Mouse (Mus musculus): ENCODE measurements at regions not wholly inside any gene's neighbourhood (a gene's known extent, or its start where the extent isn't known, plus 50 kb on each side); places are given as distances from the start of the nearest gene placed in this dataset.

DNA sequence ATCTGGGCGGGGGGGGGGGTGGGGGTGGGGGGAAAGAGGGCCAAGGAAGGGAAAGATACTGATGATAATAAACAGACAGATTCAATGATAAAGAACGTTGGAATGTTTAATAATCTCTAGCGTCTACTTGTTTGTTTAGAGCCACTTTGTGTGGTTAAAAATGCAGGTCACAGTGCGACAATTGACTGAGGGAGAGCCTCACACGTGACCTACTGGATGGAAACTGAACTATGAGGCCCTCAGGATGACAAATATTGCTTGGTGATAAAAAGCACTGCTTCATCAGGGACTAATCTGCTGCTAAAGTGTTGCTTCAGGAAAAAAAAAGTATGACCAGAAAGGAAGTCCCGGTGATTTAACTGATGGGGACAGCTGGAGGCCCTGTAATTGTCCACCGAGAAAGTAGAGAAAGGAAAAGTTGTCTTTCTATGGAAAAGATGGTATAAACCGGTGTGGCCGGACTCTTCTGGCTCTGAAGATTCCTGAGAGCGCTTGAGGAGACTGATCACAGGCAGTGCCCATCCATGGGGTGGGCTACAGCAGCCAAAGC, 269.3 kb downstream of the Foxo1 start:
- H3K27ac ChIP-seq (ENCODE audit: low read depth, low read length) = no peak overlapping the region
- no peaks in the 10 kb centered on the region for H3K4me1 ChIP-seq (replicated peaks; ENCODE audit: control insufficient read depth, insufficient read depth, low read length)
- no peaks in the 10 kb centered on the region for H3K27me3 ChIP-seq (replicated peaks; ENCODE audit: control insufficient read depth, insufficient read depth, low read length)
- 57% methylated on average over 10 of the region's 10 CpGs for WGBS
- H3K4me3 ChIP-seq (ENCODE audit: low read depth, low read length) = no peak overlapping the region
- ATAC-seq = no peak
- H3K9ac ChIP-seq (ENCODE audit: low read depth, low read length) = no peak overlapping the region
- no peaks in the 10 kb centered on the region for H3K36me3 ChIP-seq (ENCODE audit: control insufficient read depth, insufficient read depth)
- TF ChIP-seq CTCF (IDR thresholded peaks at IDR 0.05; ENCODE audit: low read depth) = no peak
- H3K9me3 ChIP-seq (ENCODE audit: control insufficient read depth) = no peaks in the 10 kb centered on the region
- H3K4me2 ChIP-seq (replicated peaks; ENCODE audit: low read depth) = no peak overlapping the region

DNA sequence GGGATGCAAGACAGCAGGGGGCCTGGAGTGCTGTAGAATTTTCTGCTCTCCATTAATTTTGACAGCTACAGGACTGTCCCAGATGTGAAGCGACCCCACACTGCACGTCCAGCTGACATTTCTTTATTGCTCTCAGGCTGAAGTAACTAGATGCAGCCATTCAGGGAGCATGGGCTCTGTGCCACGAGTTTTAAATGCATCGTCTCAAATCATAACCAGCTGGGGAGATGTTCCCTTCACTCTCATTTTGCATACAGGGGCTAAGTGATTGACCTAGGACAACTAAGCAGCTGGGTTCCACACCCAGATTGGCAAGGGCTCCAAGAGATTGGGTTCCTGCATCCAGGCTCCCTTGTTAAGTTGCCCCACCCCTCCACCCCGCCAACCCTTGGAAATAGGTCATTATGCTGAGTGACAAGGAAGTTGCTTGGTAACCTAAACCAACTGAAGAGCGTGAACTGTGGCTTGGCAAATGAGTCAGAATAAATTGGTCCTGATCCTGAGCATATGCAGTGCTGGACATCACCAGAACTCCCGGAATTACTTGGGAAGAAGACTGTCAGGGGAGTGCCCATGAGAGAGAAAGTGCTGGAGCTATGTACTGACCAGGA, 267.4 kb downstream of the Foxo1 start:
- no peaks in the 10 kb centered on the region for H3K36me3 ChIP-seq (ENCODE audit: control insufficient read depth, insufficient read depth)
- 54% methylated on average over 7 of the region's 7 CpGs for WGBS
- H3K4me2 ChIP-seq (replicated peaks; ENCODE audit: low read depth) = no peak overlapping the region
- no peak for ATAC-seq
- H3K4me3 ChIP-seq (ENCODE audit: low read depth, low read length) = no peak overlapping the region
- no peaks in the 10 kb centered on the region for H3K27me3 ChIP-seq (replicated peaks; ENCODE audit: control insufficient read depth, insufficient read depth, low read length)
- H3K27ac ChIP-seq (ENCODE audit: low read depth, low read length) = no peak overlapping the region
- H3K9ac ChIP-seq (ENCODE audit: low read depth, low read length) = no peak overlapping the region
- H3K4me1 ChIP-seq (replicated peaks; ENCODE audit: control insufficient read depth, insufficient read depth, low read length) = no peaks in the 10 kb centered on the region
- H3K9me3 ChIP-seq (ENCODE audit: control insufficient read depth) = no peaks in the 10 kb centered on the region
- TF ChIP-seq CTCF (IDR thresholded peaks at IDR 0.05; ENCODE audit: low read depth) = no peak

DNA sequence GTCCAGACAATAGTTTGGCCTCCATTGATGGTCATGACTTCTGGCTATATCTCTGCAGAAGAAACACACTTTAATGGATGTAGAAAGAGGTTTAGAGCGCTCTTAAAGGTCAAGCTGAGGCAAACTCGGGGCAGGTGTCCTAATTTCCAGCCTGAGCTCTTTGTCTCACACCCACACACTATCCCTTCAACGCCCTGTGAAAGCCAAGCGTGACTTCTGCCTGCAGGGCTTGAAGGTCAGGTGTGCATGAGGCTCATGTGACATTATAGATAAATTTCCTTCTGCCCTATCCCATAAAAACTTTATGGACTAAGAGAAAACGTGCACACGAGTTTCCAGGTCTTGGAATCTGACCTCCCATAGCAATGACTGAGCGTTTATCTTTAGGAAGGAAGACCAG, 266.0 kb downstream of the Foxo1 start:
- ATAC-seq = peak; percentile 43; the same call in 1 of the 2 replicates
- 45% methylated on average over 7 of the region's 7 CpGs for WGBS
- no peak overlapping the region for H3K4me2 ChIP-seq (replicated peaks; ENCODE audit: low read depth)

DNA sequence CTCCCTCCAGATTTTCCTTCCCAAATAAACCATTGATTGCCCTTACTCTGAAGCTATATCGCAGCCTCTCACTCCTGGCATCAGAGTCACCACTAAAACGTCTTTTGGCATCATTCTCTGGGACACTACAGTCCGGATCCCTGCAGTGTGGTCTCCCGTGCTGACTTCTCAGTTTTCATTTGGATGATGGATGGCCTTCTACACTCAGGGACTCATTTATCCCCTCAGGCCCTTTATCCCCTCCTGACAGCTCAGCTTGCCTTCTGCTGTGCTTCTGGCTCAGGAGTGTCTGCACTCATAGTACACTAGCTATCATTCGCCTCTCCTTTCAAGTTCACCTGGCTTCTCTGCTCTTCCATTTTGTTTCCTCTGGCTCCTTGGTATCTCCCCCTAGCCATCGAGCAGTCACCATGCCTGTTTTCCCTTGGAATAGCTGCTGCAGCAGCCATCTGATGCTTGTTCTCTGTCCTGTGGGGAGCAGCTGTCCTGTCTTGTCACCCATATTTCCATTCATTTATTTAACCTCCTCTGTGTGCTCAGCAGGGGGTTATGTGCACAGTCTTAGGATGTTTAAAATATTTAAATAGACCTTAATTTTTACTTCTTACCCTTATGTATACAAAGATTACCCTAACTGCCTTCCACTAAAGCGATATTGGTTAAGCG, 263.7 kb downstream of the Foxo1 start:
- Histone ChIP-seq H3K9ac (ENCODE audit: low read depth, low read length) (no peak overlapping the region), H3K27ac (ENCODE audit: low read depth, low read length) (no peak overlapping the region), H3K4me3 (ENCODE audit: low read depth, low read length) (no peak overlapping the region), H3K9me3 (ENCODE audit: control insufficient read depth) (no peaks in the 10 kb centered on the region), H3K36me3 (ENCODE audit: control insufficient read depth, insufficient read depth) (no peaks in the 10 kb centered on the region), H3K4me1 (replicated peaks; ENCODE audit: control insufficient read depth, insufficient read depth, low read length) (no peaks in the 10 kb centered on the region), H3K4me2 (replicated peaks; ENCODE audit: low read depth) (no peak overlapping the region), H3K27me3 (replicated peaks; ENCODE audit: control insufficient read depth, insufficient read depth, low read length) (no peaks in the 10 kb centered on the region)
- 68% methylated on average over 8 of the region's 8 CpGs for WGBS
- no peak for TF ChIP-seq CTCF (IDR thresholded peaks at IDR 0.05; ENCODE audit: low read depth)
- no peak for ATAC-seq

More for the DNA sequence above, 266.0 kb downstream of the Foxo1 start:
- no peaks in the 10 kb centered on the region for H3K27me3 ChIP-seq (replicated peaks; ENCODE audit: control insufficient read depth, insufficient read depth, low read length)
- H3K4me1 ChIP-seq (replicated peaks; ENCODE audit: control insufficient read depth, insufficient read depth, low read length) = no peaks in the 10 kb centered on the region
- H3K9ac ChIP-seq (ENCODE audit: low read depth, low read length) = no peak overlapping the region
- H3K27ac ChIP-seq (ENCODE audit: low read depth, low read length) = no peak overlapping the region
- TF ChIP-seq CTCF (IDR thresholded peaks at IDR 0.05; ENCODE audit: low read depth) = no peak
- no peak overlapping the region for H3K4me3 ChIP-seq (ENCODE audit: low read depth, low read length)
- H3K9me3 ChIP-seq (ENCODE audit: control insufficient read depth) = no peaks in the 10 kb centered on the region
- no peaks in the 10 kb centered on the region for H3K36me3 ChIP-seq (ENCODE audit: control insufficient read depth, insufficient read depth)

DNA sequence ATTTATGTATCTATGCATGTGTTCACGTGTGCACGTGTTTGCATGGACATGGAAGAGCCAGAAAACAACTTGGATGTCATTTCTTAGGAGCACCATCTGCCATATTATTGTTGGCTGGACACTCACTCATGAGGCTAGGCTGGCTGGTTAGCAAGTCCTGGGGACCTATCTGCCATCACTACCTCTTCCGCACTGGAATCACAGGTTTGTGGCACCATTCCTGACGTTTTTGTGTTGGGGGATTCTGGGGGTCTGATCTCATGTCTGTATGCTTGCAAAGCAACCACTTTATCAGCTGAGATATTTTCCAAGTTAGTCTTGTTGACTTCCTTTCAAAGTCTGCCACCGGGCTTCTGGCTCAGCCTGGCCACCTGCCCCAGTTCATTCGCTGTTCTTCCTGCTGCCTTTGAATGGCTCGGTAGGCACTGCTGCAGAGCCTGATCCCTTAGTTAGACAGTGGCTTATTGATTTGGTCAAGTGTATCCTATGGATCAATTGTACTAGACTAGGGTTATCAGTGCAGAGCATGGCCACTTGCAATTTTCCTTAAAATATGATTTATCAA, 262.4 kb downstream of the Foxo1 start:
- H3K4me1 ChIP-seq (replicated peaks; ENCODE audit: control insufficient read depth, insufficient read depth, low read length) = no peaks in the 10 kb centered on the region
- no peak overlapping the region for H3K4me3 ChIP-seq (ENCODE audit: low read depth, low read length)
- no peak overlapping the region for H3K4me2 ChIP-seq (replicated peaks; ENCODE audit: low read depth)
- WGBS = 90% methylated on average over 7 of the region's 7 CpGs
- TF ChIP-seq CTCF (IDR thresholded peaks at IDR 0.05; ENCODE audit: low read depth) = no peak
- no peak overlapping the region for H3K9ac ChIP-seq (ENCODE audit: low read depth, low read length)
- H3K36me3 ChIP-seq (ENCODE audit: control insufficient read depth, insufficient read depth) = no peaks in the 10 kb centered on the region
- no peak overlapping the region for H3K27ac ChIP-seq (ENCODE audit: low read depth, low read length)
- no peaks in the 10 kb centered on the region for H3K9me3 ChIP-seq (ENCODE audit: control insufficient read depth)
- no peaks in the 10 kb centered on the region for H3K27me3 ChIP-seq (replicated peaks; ENCODE audit: control insufficient read depth, insufficient read depth, low read length)
- no peak for ATAC-seq

DNA sequence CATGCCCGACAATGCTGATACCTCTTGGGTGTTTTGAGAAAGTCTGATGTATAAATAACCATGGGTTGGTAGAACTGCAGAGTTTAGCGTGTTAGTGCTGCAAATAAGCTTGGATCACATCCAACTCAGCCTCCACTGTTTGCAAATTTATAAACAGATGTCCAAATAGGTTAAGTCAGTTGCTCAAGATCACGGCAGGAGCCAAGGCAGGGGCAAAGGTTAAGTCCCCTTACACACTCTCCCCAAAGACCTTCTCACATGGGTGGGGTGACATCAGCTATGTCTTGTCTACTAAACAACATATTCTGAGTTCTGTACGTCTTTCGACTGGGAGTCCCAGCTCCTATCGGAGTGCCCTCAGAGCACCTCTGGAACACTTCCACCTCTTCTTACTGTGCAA, 261.0 kb downstream of the Foxo1 start:
- Histone ChIP-seq H3K4me1 (replicated peaks; ENCODE audit: control insufficient read depth, insufficient read depth, low read length) (no peaks in the 10 kb centered on the region), H3K9ac (ENCODE audit: low read depth, low read length) (no peak overlapping the region), H3K4me2 (replicated peaks; ENCODE audit: low read depth) (no peak overlapping the region), H3K27me3 (replicated peaks; ENCODE audit: control insufficient read depth, insufficient read depth, low read length) (no peaks in the 10 kb centered on the region), H3K27ac (ENCODE audit: low read depth, low read length) (no peak overlapping the region), H3K36me3 (ENCODE audit: control insufficient read depth, insufficient read depth) (no peaks in the 10 kb centered on the region), H3K9me3 (ENCODE audit: control insufficient read depth) (no peaks in the 10 kb centered on the region), H3K4me3 (ENCODE audit: low read depth, low read length) (no peak overlapping the region)
- no peak for TF ChIP-seq CTCF (IDR thresholded peaks at IDR 0.05; ENCODE audit: low read depth)
- 52% methylated on average over 6 of the region's 6 CpGs for WGBS
- no peak for ATAC-seq
